Mouse (Mus musculus): Measurements from ENCODE around the gene Get4.

Get4 gene

GRCm38 (mm10) chr5:139241022-139241761, 10.9 kb upstream of the Get4 start:
- DNase-seq, result no peak

- DNase-seq, result no peak
Observed at GRCm38 (mm10) chr5:139243384-139243783, 8.7 kb upstream of the Get4 start.

DNA sequence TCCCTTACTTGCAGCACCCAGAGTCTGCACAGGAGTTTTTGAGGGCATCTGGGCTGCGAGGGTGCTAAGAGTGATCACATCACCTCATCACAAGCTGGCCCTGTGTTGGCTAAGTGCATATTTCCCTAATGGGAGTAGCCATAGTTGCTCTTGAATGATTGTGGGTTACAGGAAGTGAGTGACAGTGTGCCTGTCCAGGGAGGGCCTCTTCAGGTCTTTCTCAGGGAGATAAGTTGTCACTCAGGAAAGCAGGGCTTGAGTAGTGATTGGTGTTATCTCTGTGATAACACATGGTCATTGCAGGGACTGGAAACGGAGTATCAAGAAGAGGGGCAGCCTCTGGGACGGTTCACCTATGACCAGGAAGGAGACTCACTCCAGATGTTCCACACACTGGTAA, 4.4 kb upstream of the Get4 start:
- no peak for DNase-seq

GRCm38 (mm10) chr5:139248846-139249245, 3.3 kb upstream of the Get4 start:
- no peak for DNase-seq

DNA sequence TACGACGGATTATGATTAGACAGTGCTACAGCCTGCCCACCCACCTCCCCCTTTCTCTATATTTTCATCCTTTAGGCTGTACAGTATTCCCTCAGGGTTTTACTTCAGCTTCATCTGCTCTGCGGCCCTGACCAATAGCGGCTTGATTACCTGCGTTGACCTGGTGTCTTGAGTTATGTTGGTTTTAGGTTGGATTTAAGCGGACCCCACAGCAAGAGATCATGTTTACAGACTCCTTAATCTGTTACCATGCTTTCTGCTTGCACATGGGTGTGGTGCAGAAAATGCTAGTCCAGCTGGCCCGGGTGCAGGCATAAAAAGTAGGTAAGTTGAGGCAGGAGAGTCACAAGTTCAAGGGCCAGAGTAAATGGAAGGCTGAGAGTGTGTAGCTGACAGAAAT, 845 bp upstream of the Get4 start:
- DNase-seq, result no peak

DNA sequence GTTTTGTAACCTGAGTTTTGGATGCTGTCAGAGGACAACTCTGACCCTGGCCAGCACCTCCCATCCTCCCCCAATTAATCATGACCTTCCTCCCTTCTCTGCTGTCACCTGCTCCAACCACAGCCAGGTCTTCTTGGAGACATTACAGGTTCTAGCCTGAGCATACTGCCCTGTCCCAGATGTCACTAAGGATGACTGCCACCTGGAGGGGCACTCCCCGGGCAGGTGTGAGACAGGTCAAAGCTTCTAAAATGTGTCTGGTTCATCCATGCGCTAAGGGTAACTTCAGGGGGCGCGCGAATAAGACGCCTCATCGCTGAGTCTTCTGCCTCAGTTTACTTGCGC, 416 bp upstream of the Get4 start:
- DNase-seq, result no peak

DNA sequence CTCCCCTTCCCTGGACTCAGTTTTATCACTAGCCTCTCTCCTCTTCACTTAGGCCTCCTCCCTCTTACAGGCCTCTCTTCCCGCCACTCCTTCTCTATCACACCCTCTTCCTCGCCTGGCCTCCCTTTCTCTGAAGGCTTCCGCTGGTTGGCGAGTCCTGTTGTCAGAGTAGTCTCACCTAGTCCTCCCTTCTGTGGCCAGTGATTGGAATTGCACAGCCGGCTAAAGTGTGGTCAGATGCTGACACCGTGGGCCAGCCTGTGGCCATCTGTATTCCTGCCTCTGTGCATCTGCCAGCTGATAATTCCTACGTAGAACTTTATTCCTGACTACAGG, 754 bp downstream of the Get4 start:
- no peak for DNase-seq

DNA sequence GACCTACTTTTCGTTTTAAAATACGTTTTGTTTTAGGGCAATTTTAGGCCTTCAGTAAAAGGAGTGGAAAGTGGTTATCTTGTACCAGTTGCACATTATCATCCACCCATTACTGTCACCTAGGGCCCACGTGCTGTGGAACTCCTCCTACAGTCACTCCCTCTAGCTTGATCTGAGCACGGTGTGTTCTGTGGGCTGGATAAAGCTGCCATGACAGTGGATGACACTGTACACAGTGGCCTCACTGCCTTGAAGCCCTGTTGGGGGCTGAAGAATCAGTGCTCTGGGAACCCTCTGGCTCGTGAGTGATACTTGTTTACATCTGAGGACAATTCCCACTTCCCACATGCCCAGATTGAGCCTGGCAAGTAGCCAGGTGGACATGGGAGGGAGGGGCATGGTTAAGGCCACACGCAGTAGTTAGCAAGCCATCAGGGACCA, 1.2 kb downstream of the Get4 start:
- peak; percentile 30 to 69 for DNase-seq

DNA sequence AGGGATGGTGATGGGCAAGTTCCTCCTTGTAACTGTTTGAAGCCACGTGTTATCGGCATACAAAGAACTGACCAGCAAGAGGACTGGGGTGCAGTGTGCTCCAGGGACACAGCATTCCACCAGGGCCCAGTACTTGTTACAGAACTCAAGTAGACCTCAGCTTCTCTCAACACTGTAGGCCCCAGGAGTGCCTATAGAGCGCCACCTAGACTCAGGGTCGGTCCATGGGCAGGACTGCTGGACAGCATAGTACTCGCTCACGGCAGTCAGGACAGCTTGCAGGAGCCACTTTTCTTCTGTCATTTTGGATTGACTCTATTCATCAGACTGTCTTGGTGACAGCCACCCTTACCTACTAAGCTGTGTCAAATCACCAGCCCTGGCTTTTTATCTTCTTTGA, 2.8 kb downstream of the Get4 start:
- no peak for DNase-seq

DNA sequence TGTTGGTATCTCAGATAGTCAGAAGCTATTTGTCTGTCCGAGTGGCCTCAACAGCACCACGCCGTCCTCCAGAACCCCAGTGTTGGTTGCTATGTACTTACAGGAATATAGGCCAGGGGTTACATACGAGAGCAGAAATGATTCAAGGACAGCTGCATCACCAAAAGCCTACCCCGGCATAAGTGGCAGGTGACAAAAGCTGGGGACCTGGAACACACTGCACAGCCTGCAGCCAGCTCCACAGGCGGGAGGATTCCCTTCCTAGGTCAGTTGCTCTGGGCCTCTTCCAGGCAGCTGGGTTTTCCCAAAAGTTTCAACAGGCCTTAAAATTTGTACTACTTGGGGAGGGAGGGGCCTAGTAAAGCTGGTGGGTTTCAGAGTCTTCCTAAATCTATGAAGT, 3.7 kb downstream of the Get4 start:
- no peak for DNase-seq

DNA sequence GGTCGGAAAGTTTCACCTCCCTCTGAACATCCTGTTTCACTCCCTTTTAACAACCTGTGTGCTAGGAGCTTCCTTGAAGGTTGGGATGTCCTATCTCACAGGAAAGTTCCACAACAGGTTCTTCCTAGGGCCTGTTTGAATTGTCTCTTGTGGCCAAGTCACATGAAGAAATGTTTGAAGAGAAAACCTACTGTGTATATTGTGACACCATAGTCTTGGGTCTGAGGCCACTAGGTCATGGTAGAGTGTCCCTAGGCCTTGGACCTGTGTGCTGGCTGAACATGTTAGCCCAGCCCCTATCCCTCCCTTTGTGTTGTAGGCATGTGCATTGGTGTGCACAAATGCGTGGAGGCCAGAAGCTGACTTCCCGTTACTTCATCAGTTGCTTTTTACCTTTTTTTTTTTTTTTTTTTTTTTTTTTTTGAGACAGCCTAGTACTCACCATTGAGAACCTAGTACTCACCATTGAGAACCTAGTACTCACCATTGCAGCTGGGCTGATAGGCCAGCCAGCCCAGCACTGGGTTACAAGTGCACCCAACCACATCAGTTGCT, 4.2 kb downstream of the Get4 start:
- DNase-seq, result no peak

DNA sequence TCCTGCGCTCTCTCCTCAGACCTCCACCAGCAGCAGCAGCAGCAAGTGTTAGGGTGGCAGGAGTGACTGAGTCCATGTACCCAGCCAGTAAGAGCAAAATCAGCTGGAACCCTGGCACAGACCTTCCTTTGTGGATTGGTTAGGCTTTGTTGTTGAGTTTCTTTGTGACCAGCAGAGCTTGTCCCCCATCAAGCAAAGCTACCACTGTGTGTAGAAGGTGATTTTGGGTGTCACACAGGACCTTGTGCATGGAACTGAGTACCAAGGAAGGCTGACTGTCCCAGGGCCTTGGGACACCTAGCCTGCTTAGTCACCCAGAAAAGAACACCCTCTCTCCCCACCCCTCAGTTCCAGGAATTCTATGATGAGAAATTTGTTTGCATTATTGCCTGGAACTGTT, 5.1 kb downstream of the Get4 start:
- DNase-seq, result no peak

DNA sequence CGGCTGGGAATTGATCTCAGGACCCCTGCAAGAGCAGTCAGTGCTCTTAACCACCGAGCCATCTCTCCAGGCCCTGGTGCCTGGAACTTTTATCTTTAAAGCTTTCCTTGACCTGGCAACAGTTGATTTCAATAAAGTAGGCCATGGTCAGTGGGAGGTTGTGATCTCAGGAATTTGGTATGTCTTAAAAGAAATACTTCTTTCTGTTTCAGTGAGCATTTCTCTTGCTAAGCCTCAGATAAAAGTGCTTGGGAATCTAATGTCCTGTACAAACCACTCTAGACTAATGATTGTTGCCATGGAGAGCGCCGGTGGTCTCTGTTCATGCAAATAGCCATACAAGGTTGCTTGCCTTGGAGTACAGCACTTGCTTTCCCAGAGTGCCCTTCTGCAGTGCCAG, 5.7 kb downstream of the Get4 start:
- DNase-seq, result no peak

DNA sequence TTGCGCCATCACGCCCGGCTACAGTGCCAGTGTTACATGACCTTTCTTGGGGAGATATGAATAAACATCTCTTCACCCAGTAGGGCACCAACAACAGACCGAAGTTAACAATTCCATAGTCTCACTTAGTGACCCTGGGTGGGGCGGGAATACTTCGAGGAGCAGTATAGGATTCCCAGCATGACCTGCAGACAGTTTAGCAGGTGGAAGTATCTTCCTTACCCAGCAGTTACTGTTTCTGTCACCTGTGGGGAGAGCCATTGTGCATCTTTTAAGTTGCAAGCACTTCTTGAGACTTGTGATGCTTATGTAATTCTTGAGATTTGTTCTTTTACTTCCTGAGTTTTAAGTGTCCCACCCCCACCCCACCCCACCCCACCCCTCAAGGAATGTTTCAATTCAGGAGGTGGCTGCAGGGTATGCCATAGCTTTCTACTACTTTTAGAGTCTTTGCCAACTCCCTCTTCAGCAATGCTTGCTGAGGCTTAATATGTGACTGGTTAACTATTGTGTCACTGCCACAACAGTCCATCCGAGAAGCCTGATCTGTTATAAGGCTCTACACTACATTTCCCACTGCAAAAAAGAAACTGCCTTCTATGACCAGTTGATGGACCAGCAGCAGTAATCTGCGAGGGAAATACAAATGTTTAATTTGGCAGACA, 6.4 kb downstream of the Get4 start:
- no peak for DNase-seq

GRCm38 (mm10) chr5:139259853-139260252, 7.7 kb downstream of the Get4 start:
- peak; percentile 61 to 81 for DNase-seq

DNA sequence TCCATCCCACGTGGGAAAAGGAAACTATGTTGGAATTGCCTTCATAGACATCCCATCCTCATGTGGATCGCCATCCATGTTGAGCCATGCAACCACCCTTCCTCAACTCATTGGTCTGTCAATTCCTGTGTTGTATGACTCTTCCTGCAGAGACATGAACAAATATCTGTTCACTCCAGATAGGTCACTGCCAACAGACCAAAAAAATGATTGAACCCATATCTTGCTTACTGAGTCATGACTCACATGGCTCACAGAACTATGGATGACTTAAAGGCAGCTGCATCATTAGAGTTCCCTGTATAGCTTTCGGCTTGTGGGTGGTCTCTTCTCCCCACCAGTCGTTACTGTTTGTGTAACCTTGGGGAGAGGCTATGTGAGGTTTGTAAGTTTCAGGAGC, 9.3 kb downstream of the Get4 start:
- no peak for DNase-seq

DNA sequence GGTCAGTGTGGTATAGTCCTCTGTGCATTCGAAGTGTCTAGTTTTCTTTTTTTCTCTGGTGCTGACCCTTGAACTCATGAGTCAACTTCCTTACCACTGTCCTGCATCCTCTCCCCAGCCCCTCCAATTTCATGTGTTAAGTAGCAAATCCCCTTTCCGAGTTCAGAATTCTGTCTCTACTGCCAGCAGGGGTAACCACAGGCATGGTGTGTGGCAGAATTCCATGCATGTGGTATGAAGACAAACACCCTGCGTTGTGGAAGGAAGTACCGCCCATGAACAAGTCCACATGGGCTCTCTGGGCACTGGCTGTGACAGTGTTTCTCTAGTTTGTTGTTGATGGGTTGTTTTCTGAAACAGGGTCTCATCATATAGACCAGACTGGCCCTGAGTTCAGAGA, 15.5 kb downstream of the Get4 start:
- DNase-seq, result no peak

GRCm38 (mm10) chr5:139270806-139271521, 18.8 kb downstream of the Get4 start:
- no peak for DNase-seq

GRCm38 (mm10) chr5:139271994-139272554, 19.9 kb downstream of the Get4 start:
- DNase-seq, result no peak

DNA sequence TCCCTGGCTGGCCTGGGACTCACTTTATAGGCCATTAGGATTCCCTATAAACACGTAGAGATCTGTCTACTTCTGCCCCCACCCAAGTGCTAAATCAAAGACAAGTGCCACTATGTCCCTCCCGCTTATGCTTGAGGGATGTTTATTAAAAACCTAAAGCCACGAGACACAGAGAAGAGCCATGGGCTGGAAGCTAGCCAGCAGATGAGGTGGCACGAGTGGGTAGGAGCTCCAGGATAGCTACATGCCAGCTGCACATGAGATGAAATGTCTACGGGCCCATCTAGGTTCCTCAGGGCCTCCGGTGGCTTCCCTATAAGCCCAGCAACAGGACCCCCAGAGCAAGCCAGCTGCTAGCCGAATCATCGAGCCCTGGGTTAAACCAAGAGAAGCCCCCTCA, 25.2 kb downstream of the Get4 start:
- no peak for DNase-seq

- DNase-seq, result no peak
Observed at GRCm38 (mm10) chr5:139281373-139282112, 29.4 kb downstream of the Get4 start.

- peak; percentile 87 to 91 for DNase-seq
Observed at GRCm38 (mm10) chr5:139282191-139282590, 30.1 kb downstream of the Get4 start.
